Mouse (Mus musculus): Measurements from ENCODE around the gene Rtf2. TPM values are rescaled to one million over a fixed set of nuclear protein-coding genes. Genes with fewer than 3 reads are reported as not detected.

The Rtf2 gene
- polyA plus RNA-seq, 1 experiment from 2014 or later: 85.6 TPM

DNA sequence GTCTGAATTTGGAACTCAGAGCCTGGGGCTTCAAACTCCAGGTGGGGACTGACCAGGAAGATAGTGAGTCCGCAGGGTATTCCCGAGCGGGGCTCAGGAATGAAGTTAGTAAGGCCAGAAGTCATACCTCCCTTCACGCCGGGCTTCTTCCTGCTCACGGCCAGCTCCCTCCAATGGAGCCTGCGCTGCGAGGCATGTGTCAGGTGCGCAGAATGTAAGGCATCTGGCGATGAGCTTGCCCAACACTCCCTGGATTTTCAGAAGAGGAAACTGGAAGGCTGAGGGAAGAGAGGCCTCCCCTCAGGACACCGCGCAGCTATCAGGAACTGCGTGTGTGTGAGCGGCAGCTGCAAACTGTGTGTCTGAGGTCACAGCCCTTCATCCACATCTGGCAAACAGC, 61.8 kb downstream of the Rtf2 start:
- Histone ChIP-seq H3K27ac (replicated peaks) (no peak overlapping the region), H3K4me1 (peaks cover 4% of the 10 kb centered on the region), H3K9me3 (replicated peaks) (no peaks in the 10 kb centered on the region), H3K27me3 (ENCODE audit: low read depth, poor library complexity, severe bottlenecking) (no peaks in the 10 kb centered on the region), H3K4me3 (no peak overlapping the region), H3K36me3 (no peaks in the 10 kb centered on the region)
- WGBS: 77% methylated on average over 14 of the region's 14 CpGs
- no peak for DNase-seq (ENCODE audit: low spot score)

DNA sequence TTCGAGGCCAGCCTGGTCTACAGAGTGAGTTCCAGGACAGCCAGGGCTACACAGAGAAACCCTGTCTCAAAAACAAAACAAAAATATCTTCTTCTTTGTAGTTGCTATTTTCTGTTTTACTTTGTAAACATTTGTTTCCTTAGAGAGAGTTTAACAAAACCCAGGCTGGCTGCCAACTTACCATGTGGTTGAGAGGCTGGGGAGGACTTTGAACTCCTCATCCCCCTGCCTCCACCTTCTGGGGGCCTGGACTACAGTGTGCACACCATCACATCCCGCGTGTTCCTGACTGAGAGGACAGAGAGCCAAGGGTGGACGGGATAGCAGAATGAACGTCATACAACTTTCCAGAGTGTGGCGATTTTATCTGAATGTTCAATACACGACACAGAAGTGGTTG, 65.8 kb downstream of the Rtf2 start:
- Histone ChIP-seq H3K27ac (replicated peaks) (no peak overlapping the region), H3K4me1 (peaks cover 1% of the 10 kb centered on the region), H3K4me3 (no peak overlapping the region), H3K9me3 (replicated peaks) (no peaks in the 10 kb centered on the region), H3K27me3 (ENCODE audit: low read depth, poor library complexity, severe bottlenecking) (no peaks in the 10 kb centered on the region), H3K36me3 (no peaks in the 10 kb centered on the region)
- DNase-seq (ENCODE audit: low spot score): no peak
- WGBS: 90% methylated on average over 7 of the region's 7 CpGs

DNA sequence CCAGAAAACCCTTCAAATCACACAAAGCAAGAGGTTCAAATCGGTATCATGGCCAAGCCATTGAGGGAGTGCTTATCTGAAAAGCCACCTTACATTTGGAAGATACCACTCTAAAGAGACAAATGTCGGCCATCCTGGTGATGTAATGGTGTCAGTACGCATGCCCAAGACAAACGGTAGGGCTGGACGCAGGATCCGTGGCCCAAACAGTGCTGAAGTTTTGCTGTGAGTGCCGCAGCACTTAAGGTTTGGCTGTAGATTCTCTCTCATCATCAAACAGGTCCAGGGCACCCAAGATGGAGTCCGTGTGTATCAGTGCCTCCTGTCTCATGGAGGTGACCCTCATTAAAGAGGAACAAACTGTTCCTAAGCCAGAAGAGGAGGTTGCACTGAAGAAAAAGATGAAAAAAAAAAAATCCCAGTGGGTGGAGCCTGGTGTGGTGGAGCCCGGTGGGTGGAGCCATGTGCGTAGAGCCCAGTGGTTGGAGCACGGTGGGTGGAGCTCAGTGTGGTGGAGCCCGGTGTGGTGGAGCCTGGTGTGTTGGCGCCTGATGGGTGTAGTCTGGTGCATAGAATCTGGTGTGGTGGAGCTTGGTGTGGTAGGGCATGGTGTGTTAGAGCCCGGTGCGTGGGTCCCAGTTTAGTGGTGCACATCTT, 69.8 kb downstream of the Rtf2 start:
- Histone ChIP-seq H3K4me3 (no peak overlapping the region), H3K27ac (replicated peaks) (no peak overlapping the region), H3K4me1 (no peaks in the 10 kb centered on the region), H3K9me3 (replicated peaks) (no peaks in the 10 kb centered on the region), H3K36me3 (no peaks in the 10 kb centered on the region), H3K27me3 (ENCODE audit: low read depth, poor library complexity, severe bottlenecking) (no peaks in the 10 kb centered on the region)
- 91% methylated on average over 15 of the region's 15 CpGs for WGBS
- DNase-seq (ENCODE audit: low spot score): no peak

DNA sequence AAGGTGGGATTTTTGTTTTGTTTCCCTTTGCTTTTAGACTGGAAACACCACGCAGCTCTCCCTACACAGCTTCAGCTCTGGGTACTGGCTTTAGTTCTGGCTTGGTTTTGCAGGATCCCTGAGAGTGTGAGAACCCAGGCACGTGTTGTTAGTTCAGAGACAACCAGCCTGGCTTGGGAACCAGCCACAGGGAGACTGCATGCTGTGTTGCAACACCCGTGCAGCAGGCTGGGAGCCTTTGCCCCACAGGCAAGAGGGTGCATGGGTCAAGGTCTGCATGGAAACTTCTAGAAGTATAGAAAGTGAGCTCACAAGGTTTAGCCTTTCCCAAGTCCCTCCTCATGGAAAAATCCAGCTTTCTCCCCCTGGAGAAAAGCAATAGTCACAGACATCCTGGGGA, 70.5 kb downstream of the Rtf2 start:
- no peak overlapping the region for H3K27ac ChIP-seq (replicated peaks)
- H3K9me3 ChIP-seq (replicated peaks): no peaks in the 10 kb centered on the region
- H3K4me1 ChIP-seq: no peaks in the 10 kb centered on the region
- DNase-seq (ENCODE audit: low spot score): no peak
- WGBS: 65% methylated on average over 3 of the region's 3 CpGs
- H3K27me3 ChIP-seq (ENCODE audit: low read depth, poor library complexity, severe bottlenecking): 0 out of 2 replicates have a peak, but pooled peaks cover 1% of the 10 kb centered on the region
- no peaks in the 10 kb centered on the region for H3K36me3 ChIP-seq
- no peak overlapping the region for H3K4me3 ChIP-seq

DNA sequence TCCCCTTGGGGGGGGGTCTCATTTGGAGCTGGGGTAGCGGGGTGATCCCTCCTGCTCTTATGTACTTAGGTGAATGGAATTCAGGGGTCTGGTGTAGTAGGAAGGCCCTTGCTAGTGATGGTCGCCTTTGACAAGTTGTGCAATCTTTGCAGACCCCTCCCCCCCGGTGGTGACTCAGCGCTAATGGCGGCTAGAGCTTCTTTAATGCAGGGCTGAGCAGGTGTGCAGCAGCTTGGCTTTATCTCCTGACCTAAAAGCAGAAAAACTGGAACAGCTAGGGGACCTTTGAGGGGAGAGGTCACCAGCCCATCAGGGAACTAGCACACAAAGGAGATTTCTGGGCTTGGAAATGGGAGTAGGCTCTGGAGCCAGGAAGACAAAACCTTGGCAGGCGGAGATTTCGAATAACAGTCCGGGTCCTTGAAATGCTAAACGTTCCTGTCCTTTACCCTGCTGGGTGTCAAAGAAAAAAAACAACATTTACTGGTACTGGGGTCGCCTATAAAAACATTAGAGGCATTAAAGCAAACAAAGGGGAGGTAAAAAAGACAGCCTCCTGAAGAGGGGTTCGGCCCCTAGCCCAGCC, 76.1 kb downstream of the Rtf2 start:
- H3K36me3 ChIP-seq: no peaks in the 10 kb centered on the region
- peaks cover 18% of the 10 kb centered on the region for H3K4me1 ChIP-seq
- WGBS: 28% methylated on average over 11 of the region's 11 CpGs
- no peak overlapping the region for H3K4me3 ChIP-seq
- DNase-seq (ENCODE audit: low spot score): no peak
- no peak overlapping the region; the same call in 1 of the 2 replicates for H3K27ac ChIP-seq (replicated peaks)
- H3K9me3 ChIP-seq (replicated peaks): no peaks in the 10 kb centered on the region
- peaks cover 31% of the 10 kb centered on the region; the same call in 1 of the 2 replicates for H3K27me3 ChIP-seq (ENCODE audit: low read depth, poor library complexity, severe bottlenecking)

Other genes starting within 250 kb of the Rtf2 start
- not detected in 2 replicates for gene Mc3r, start 192.1 kb upstream of the Rtf2 start, polyA plus RNA-seq (2016; fragmentation: Nextera tagmentation; extraction: Ambion mirVana)
- gene Fam210b, start 95.0 kb upstream of the Rtf2 start, polyA plus RNA-seq (2016; fragmentation: Nextera tagmentation; extraction: Ambion mirVana): 24.3 and 33.1 TPM in 2 replicates
- 196 and 221 TPM in 2 replicates for gene Aurka, start 70.0 kb upstream of the Rtf2 start, polyA plus RNA-seq (2016; fragmentation: Nextera tagmentation; extraction: Ambion mirVana)
- 51.0 and 58.0 TPM in 2 replicates for gene Cstf1, start 69.9 kb upstream of the Rtf2 start, polyA plus RNA-seq (2016; fragmentation: Nextera tagmentation; extraction: Ambion mirVana)
- 0.21 and 0.25 TPM in 2 replicates for gene Cass4, start 46.8 kb upstream of the Rtf2 start, polyA plus RNA-seq (2016; fragmentation: Nextera tagmentation; extraction: Ambion mirVana)
- 1.7 and 2.0 TPM in 2 replicates for gene Gcnt7, start 18.0 kb downstream of the Rtf2 start, polyA plus RNA-seq (2016; fragmentation: Nextera tagmentation; extraction: Ambion mirVana)
- gene Fam209, start 32.0 kb downstream of the Rtf2 start, polyA plus RNA-seq (2016; fragmentation: Nextera tagmentation; extraction: Ambion mirVana): 0.17 and 0.53 TPM in 2 replicates
- gene Tfap2c, start 109.0 kb downstream of the Rtf2 start, polyA plus RNA-seq (2016; fragmentation: Nextera tagmentation; extraction: Ambion mirVana): 4.4 and 6.3 TPM in 2 replicates

Measured in midbrain, embryonic 10.5 days (tissue).